Mouse (Mus musculus): ENCODE data around the gene Slc44a1.

GRCm38 (mm10) chr4:53537539-53537938 lies 97.3 kb downstream of the Slc44a1 start:
- TF ChIP-seq CTCF (IDR thresholded peaks at IDR 0.05; ENCODE audit: extremely low read depth, insufficient read depth, low read length) (no peak), POLR2A (IDR thresholded peaks at IDR 0.05; ENCODE audit: extremely low read depth, insufficient read depth, low read length) (no peak)
